Mouse (Mus musculus): ENCODE results near the gene Vmn1r188.
"Not testable (repeated sequence)": the region's sequence is repeated elsewhere in the genome, so short reads cannot be mapped to it uniquely, and the experiment has no call there.

Gene Vmn1r188

GRCm38 (mm10) chr13:22084140-22084539, at the start of gene Vmn1r188:
Gene Vmn1r188, plus strand, starts transcription at chr13:22084440.
- not testable (repeated sequence) for DNase-seq (ENCODE audit: extremely low spot score, low spot score)

- DNase-seq (ENCODE audit: extremely low spot score, low spot score) = no peak
Measured at GRCm38 (mm10) chr13:22034443-22035266, 49.6 kb upstream of the Vmn1r188 start.

- DNase-seq (ENCODE audit: extremely low spot score, low spot score) = peak; percentile 82
Measured at GRCm38 (mm10) chr13:22035267-22036148, 48.7 kb upstream of the Vmn1r188 start, which contains the start of the genes Hist1h2ah and Hist1h2bk. Gene Hist1h2ah, minus strand, starts transcription at chr13:22035568. Gene Hist1h2bk, plus strand, starts transcription at chr13:22035870.

GRCm38 (mm10) chr13:22036149-22036956, 47.9 kb upstream of the Vmn1r188 start:
- peak; percentile 63 for DNase-seq (ENCODE audit: extremely low spot score, low spot score)

GRCm38 (mm10) chr13:22036986-22037385, 47.3 kb upstream of the Vmn1r188 start:
- DNase-seq (ENCODE audit: extremely low spot score, low spot score) = no peak

GRCm38 (mm10) chr13:22037415-22037814, 46.8 kb upstream of the Vmn1r188 start:
- DNase-seq (ENCODE audit: extremely low spot score, low spot score) = no peak

GRCm38 (mm10) chr13:22039364-22039763, 44.9 kb upstream of the Vmn1r188 start:
- DNase-seq (ENCODE audit: extremely low spot score, low spot score) = no peak

GRCm38 (mm10) chr13:22039951-22040463, 44.2 kb upstream of the Vmn1r188 start:
- no peak for DNase-seq (ENCODE audit: extremely low spot score, low spot score)

- DNase-seq (ENCODE audit: extremely low spot score, low spot score) = peak; percentile 64
Measured at GRCm38 (mm10) chr13:22040464-22041141, 43.6 kb upstream of the Vmn1r188 start.

- peak; percentile 96 for DNase-seq (ENCODE audit: extremely low spot score, low spot score)
Measured at GRCm38 (mm10) chr13:22041142-22041536, 43.1 kb upstream of the Vmn1r188 start, which contains the start of gene Hist1h4i. Gene Hist1h4i, minus strand, starts transcription at chr13:22041362.

- peak; percentile 51 for DNase-seq (ENCODE audit: extremely low spot score, low spot score)
Measured at GRCm38 (mm10) chr13:22041651-22042567, 42.3 kb upstream of the Vmn1r188 start.

GRCm38 (mm10) chr13:22042568-22043502, 41.4 kb upstream of the Vmn1r188 start, which contains the start of the genes Hist1h2ag and Hist1h2bj:
Gene Hist1h2ag, minus strand, starts transcription at chr13:22042944.
Gene Hist1h2bj, plus strand, starts transcription at chr13:22043214.
- peak; percentile 87 for DNase-seq (ENCODE audit: extremely low spot score, low spot score)

GRCm38 (mm10) chr13:22043503-22044431, 40.5 kb upstream of the Vmn1r188 start:
- DNase-seq (ENCODE audit: extremely low spot score, low spot score) = peak; percentile 43

GRCm38 (mm10) chr13:22044432-22045155, 39.6 kb upstream of the Vmn1r188 start:
- peak; percentile 14 for DNase-seq (ENCODE audit: extremely low spot score, low spot score)

GRCm38 (mm10) chr13:22045311-22045710, 38.9 kb upstream of the Vmn1r188 start:
- DNase-seq (ENCODE audit: extremely low spot score, low spot score) = peak; percentile 11

GRCm38 (mm10) chr13:22049041-22049440, 35.2 kb upstream of the Vmn1r188 start:
- no peak for DNase-seq (ENCODE audit: extremely low spot score, low spot score)
